Mouse (Mus musculus) testis, postnatal 10 days (tissue): ENCODE data around the gene Selenow.

Source experiments
- DNase-seq: peaks from one replicate; pipeline ENCODE4 v3.0.0; 2021; ENCODE audit warnings: low spot score

Gene Selenow

DNA sequence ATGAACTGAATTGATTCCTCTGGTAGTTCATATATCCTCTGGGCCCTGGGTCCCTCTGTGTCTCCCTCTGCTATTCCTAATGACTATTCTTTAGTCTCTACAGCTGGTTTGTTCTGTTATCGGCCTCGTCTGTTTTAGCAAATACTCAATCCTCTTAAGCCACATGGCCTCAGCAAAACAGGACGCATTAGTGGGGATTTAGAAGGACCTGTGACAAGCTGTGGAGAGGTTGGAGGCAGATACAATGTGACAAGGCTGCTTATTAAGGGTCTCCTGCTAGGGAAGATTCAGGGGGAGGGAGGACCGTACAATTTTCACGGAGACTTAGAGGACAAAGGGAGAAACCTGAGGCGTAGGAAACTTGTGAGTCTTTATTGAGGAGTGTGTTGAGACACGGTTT is 16.3 kb downstream of the Selenow start:
- DNase-seq = no peak

- DNase-seq = no peak
Measured at GRCm38 (mm10) chr7:15901366-15902048, 20.7 kb downstream of the Selenow start.

GRCm38 (mm10) chr7:15894251-15894650 is 28.0 kb downstream of the Selenow start:
- DNase-seq = no peak

DNA sequence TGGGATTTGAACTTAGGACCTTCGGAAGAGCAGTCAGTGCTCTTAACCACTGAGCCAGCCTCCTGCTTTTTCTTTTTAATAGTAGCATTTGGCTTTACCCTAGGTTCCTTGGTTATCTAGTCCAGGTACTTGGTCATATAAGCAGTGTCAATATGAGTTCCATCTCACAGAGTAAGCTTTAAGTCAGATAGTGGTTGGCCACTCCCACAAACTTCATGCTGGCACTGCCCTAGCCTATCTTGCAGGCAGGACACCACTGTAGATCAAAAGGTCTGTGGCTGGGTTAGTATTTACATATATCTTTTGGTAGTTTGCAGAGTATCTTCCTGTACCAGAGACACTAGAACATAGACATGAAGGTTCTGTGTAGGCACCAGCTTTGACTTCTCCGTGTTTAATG is 38.1 kb downstream of the Selenow start:
- DNase-seq = no peak

DNA sequence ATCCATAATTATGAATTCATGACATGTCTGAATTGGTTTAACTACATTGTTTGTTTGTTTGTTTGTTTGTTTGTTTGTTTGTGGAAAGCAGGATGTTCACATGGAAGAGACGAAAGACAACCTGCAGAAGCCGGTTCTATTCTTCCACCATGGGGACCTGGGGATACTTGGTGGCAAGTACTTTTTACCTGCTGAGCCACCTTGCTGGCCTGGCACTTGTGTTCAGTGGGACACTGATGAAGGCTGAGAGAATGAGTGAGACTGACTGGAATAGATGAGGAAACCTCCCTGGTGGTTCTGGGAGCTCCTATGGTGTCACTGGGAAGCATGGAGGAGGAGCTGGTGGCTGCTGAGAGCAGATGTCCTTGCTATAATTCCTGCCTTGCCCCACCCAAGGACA is 39.9 kb downstream of the Selenow start, which contains the start of gene Crxos:
TSS of gene Crxos (plus strand) at position 301 of the 400 bp plus-strand sequence.
- DNase-seq = no peak

DNA sequence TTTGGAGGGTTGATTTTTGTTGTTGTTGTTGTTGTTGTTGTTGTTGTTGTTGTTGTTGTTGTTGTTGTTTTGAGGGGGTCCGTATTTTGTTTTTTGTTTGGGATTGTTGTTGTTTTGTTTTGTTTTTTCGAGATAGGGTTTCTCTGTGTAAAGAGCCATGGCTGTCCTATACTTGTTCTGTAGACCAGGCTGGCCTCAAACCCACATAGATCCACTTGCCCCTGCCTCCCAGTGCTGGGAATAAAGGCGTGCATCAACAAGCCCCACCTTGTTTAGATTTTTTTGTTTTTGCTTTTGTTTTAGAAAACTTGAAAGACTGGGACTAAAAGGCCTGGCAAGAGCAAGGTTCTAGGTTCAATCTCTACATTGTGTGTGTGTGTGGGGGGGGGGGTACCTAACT is 40.4 kb downstream of the Selenow start:
- DNase-seq = no peak

DNA sequence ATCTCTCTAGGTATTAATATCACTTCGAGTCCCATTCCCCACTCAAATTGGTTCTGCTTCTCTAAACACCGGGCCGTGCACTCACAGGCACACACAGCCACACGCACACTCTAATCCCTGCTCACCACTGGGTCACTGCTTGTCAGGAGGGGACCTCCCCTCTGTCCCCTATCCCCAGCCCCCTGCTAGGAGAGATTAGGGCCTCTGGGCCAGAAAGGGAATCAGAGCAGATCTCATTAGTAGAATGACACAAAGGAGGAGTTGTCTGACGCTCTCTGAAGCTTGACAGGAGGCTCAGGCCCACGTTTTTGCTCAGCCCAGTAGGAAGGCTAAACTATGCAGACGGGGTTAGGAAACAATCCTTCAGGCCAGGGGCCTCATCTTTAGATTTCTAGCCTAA is 40.8 kb downstream of the Selenow start:
- no peak for DNase-seq

DNA sequence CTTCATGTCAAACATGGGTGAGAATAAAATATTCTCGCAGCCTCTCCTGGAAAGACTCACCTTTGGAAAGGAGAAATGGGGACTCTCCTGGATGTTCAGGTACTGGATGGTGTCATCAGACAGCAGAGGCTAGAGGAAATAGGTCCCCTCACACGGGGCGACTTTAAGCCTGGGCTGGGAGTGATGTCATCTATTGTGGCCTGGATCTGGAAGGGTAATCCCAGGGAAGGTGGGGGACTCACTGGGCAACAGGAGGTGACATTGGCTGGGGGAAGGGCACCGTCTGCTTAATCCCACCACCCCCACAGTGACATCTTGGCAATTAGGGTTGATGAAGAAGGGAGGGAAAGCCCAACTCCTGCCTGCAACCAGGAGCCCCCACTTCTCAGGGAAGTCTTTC is 42.4 kb downstream of the Selenow start, which contains the start of gene Crx:
TSS of gene Crx (minus strand) at position 213 of the 400 bp plus-strand sequence.
- DNase-seq = no peak
